Mouse (Mus musculus): ENCODE measurements around the gene Gm11172.

DNA sequence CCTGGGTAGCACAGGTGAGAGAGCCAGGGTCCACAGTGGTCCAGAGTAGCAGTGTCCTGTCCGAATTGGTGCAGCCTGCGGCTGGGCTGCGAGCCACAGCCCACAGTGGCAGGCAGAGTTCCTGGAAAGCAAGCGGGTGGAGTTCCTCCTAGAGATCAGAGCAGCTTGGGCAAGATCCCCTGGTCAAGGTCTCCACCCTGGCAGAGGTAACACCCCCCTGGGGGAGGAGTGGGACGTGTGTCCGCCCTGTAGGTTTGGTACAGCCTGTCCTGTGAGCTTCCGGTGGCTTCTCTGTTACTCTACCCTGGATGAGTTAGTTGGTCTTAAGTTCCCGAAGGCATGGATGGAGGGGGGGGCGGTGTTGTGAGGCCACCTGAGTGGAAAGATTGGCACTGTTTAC lies 43.9 kb upstream of the Gm11172 start:
- TF ChIP-seq POLR2A (IDR thresholded peaks at IDR 0.05; ENCODE audit: low read depth, low read length) (no peak), CTCF (conservative IDR thresholded peaks at IDR 0.05; ENCODE audit: insufficient read depth, insufficient read length, low read depth, low read length) (no peak)
